Mouse (Mus musculus): ENCODE measurements at regions not wholly inside any gene's neighbourhood (a gene's known extent, or its start where the extent isn't known, plus 50 kb on each side); places are given as distances from the start of the nearest gene placed in this dataset.
"Not testable (repeated sequence)": the region's sequence is repeated elsewhere in the genome, so short reads cannot be mapped to it uniquely, and the experiment has no call there.

DNA sequence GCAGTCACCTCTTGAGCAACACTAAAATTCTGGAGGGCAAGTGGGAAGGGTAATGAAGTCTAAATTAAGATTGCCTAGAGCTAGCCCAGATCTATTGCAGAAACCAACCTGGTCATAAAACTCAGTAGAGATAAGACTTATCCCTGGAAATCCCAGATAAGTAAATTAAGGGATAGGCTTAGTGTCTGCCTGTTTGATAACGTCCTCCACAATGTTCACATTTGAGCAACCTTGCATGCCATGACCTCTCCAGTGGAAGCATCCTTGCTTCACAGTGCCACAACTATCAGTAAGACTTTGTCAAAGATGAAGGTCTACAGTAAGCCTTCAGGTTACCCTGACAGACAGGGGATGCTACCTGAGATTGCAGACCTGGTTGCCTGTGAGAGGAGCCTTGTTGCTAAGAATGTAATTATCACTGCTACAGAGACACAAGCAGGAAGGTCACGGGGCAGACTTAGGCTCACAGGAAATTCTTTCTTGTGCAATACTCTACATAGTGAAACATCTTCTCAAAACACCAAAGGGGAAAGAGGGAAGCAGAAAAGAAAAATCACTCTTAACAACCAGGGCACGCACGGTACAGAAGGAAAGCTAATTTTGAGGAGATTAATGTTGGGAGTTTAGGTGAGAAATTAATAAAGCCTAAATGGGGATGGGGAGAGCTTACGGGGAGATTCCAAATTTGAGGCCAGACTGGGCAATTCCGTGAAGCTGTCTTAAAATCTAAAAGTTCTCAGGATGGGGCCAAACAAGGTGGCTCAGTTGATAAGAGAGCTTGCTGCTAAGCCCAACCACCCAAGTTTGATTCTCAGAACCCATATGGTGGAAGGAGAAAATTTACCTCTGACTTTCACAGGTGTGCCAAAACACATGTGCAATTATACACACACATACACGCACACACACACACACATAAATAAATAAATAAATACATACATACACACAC lies 56.9 kb upstream of the Prdm9 start:
- no peak for DNase-seq (ENCODE audit: low spot score in 2 of 2)
- intact Hi-C loops (cut with DNase I): no loop called here

GRCm38 (mm10) chr17:15622913-15623312 lies 58.8 kb upstream of the Prdm9 start:
- intact Hi-C loops (cut with DNase I): loop anchor here (2.0 kb wide), 1 partner anchor 102 kb away; no protein-coding TSS in a partner anchor
- DNase-seq (ENCODE audit: low spot score in 2 of 2): no peak

- DNase-seq (ENCODE audit: low spot score in 2 of 2): no peak
- intact Hi-C loops (cut with DNase I): no loop called here
Measured at GRCm38 (mm10) chr17:15630792-15631191, 66.6 kb upstream of the Prdm9 start.

GRCm38 (mm10) chr17:15631626-15632025 lies 67.5 kb upstream of the Prdm9 start:
- DNase-seq (ENCODE audit: low spot score in 2 of 2): no peak
- intact Hi-C loops (cut with DNase I): no loop called here

GRCm38 (mm10) chr17:15632090-15632489 lies 67.9 kb upstream of the Prdm9 start:
- no peak for DNase-seq (ENCODE audit: low spot score in 2 of 2)
- intact Hi-C loops (cut with DNase I): no loop called here

GRCm38 (mm10) chr17:15639111-15639865 lies 65.5 kb upstream of the Chd1 start:
- intact Hi-C loops (cut with DNase I); DNase-seq (ENCODE audit: low spot score in 2 of 2): not testable (repeated sequence)

GRCm38 (mm10) chr17:15640776-15641175 lies 64.0 kb upstream of the Chd1 start:
- intact Hi-C loops (cut with DNase I): no loop called here
- DNase-seq (ENCODE audit: low spot score in 2 of 2): no peak

DNA sequence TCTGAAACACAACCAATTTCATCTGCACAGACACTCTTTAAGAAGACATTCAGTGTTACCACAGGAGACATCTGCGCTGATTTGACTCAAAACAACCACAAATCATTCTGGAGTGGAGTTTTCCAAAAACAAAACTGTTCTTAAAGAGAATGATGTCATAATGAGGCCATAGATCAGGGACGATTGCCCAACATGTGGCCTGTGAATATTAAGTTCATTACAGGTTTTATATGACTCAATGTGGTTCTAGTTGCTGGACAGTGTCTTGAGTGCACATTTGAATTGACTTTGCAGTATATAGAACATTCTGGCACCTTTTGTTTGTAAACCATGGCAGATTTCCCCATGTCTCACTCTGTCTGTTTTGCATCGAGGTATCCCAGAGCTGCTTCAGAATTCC lies 63.0 kb upstream of the Chd1 start:
- intact Hi-C loops (cut with DNase I): no loop called here

GRCm38 (mm10) chr17:15646768-15647167 lies 58.0 kb upstream of the Chd1 start:
- DNase-seq (ENCODE audit: low spot score in 2 of 2): no peak
- intact Hi-C loops (cut with DNase I): no loop called here

More for the DNA sequence above, 63.0 kb upstream of the Chd1 start:
- DNase-seq (ENCODE audit: low spot score in 2 of 2): no peak

- intact Hi-C loops (cut with DNase I): no loop called here
- DNase-seq (ENCODE audit: low spot score in 2 of 2): no peak
Measured at GRCm38 (mm10) chr17:15650089-15650742, 54.6 kb upstream of the Chd1 start.

DNA sequence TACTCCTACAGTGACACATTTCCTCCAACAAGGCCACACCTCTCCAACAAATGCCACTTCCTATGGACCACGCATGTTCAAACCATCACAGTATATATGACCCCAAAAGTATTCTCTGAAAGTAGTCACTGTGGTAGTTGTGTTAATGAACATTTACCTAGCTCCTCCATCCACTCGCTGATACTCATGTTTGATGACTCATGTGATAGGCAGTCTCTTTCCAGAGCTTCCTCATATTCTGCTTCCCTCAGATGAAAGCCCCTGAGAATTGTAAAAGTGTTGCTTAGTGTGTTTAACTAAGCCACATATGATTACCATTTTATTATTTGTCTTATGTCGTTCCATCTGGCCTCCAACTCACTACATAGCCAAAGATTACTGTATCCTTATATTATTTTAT lies 52.9 kb upstream of the Chd1 start:
- intact Hi-C loops (cut with DNase I): no loop called here
- DNase-seq (ENCODE audit: low spot score in 2 of 2): no peak
